Mouse (Mus musculus) heart, adult 2 months (tissue): ENCODE measurements around the gene Mcm5. TPM values are rescaled to one million over a fixed set of nuclear protein-coding genes. Genes with fewer than 3 reads are reported as not detected.

Experiments used
- DNase-seq, 2 experiments: peaks; one replicate each; pipeline ENCODE4 v3.0.0; 2021
- H3K27ac ChIP-seq: fragments of 200-600 bp; 2 replicates; pipeline ENCODE4 v1.8.1; 2022
- H3K27me3 ChIP-seq: fragments of 200-500 bp; 2 replicates; pipeline ENCODE4 v1.6.1; 2012; ENCODE audit warnings: mild to moderate bottlenecking, low read length, inconsistent platforms, mixed read lengths; ENCODE audit not compliant: control insufficient read depth, insufficient read depth
- H3K36me3 ChIP-seq: fragments of 200-500 bp; 2 replicates; pipeline ENCODE4 v1.6.1; 2012; ENCODE audit warnings: low read length, inconsistent platforms; ENCODE audit not compliant: control insufficient read depth, insufficient read depth
- H3K4me1 ChIP-seq: fragments of 200-500 bp; 2 replicates; pipeline ENCODE4 v1.6.1; 2011; ENCODE audit warnings: low read length; ENCODE audit not compliant: control insufficient read depth, insufficient read depth
- H3K4me3 ChIP-seq: fragments of 200-600 bp; 2 replicates; pipeline ENCODE4 v1.8.1; 2022
- H3K79me2 ChIP-seq: fragments of 200-500 bp; replicated peaks from 2 replicates; pipeline ENCODE4 v1.6.1; 2012; ENCODE audit warnings: mild to moderate bottlenecking, inconsistent platforms, low read length, moderate library complexity, mixed read lengths; ENCODE audit not compliant: control insufficient read depth, insufficient read depth
- H3K9ac ChIP-seq: fragments of 200-500 bp; 2 replicates; pipeline ENCODE4 v1.6.1; 2012; ENCODE audit warnings: low read depth, mild to moderate bottlenecking, control low read depth, inconsistent platforms, low read length, mixed read lengths
- CTCF ChIP-seq: fragments of 200-600 bp; IDR thresholded peaks from 2 replicates; pipeline ENCODE4 v1.8.1; 2022; ENCODE audit warnings: antibody characterized with exemption, mild to moderate bottlenecking, moderate library complexity
- EP300 ChIP-seq: fragments of 200-500 bp; IDR thresholded peaks from 2 replicates; pipeline ENCODE4 v1.6.1; 2011; ENCODE audit warnings: low read depth, low read length, control low read depth; ENCODE audit not compliant: insufficient read depth
- POLR2A ChIP-seq: fragments of 200-500 bp; IDR thresholded peaks from 2 replicates; pipeline ENCODE4 v1.6.1; 2011; ENCODE audit warnings: mild to moderate bottlenecking, low read depth, low read length, control low read depth; ENCODE audit not compliant: insufficient read depth
- WGBS: fragments of 180-500 bp; shearing (Covaris S2); methylation state at CpG from one replicate; pipeline ENCODE4 v1.1.7; 2018; 5-methylcytosine and 5-hydroxymethylcytosine counted together
- intact Hi-C: fragments of 180-260 bp; cut with DNase I; formaldehyde crosslinking; loops from one replicate; pipeline ENCODE4 v1.15.1; 2025
- polyA plus RNA-seq: library from polyadenylated mRNA; depleted of rRNA; stranded (reverse); fragments of >200 nt; gene quantifications from 2 replicates; pipeline ENCODE4 v1.2.3, GENCODE M21; 2012; rRNA removed
- total RNA-seq, 2 experiments: library from RNA; stranded (reverse); gene quantifications; 2 replicates each; pipeline ENCODE4 v1.2.3; 2021

Gene Mcm5
- total and polyA plus RNA-seq, 3 experiments = 3.4 to 3.7 (median 3.4) TPM

- H3K4me3 ChIP-seq = no peak overlapping the region
- no peaks in the 10 kb centered on the region for H3K36me3 ChIP-seq
- WGBS = 33% methylated on average over 7 of the region's 7 CpGs
- H3K4me1 ChIP-seq = no peaks in the 10 kb centered on the region
- H3K9ac ChIP-seq = no peak overlapping the region
- intact Hi-C loops = no loop called here
- TF ChIP-seq CTCF = no peak
- TF ChIP-seq EP300 = no peak
- no peaks in the 10 kb centered on the region for H3K79me2 ChIP-seq
- H3K27ac ChIP-seq = no peak overlapping the region
- no peak for DNase-seq
- no peaks in the 10 kb centered on the region for H3K27me3 ChIP-seq
These were observed 48.3 kb downstream of the Mcm5 start for GRCm38 (mm10) chr8:75157471-75158230.

GRCm38 (mm10) chr8:75169363-75169762 is 60.0 kb downstream of the Mcm5 start:
- H3K9ac ChIP-seq = no peak overlapping the region
- no peaks in the 10 kb centered on the region for H3K27me3 ChIP-seq
- no peak for DNase-seq
- H3K4me3 ChIP-seq = no peak overlapping the region
- H3K79me2 ChIP-seq = no peaks in the 10 kb centered on the region
- H3K36me3 ChIP-seq = no peaks in the 10 kb centered on the region
- no peaks in the 10 kb centered on the region for H3K4me1 ChIP-seq
- WGBS = 50% methylated on average over 5 of the region's 5 CpGs
- intact Hi-C loops = no loop called here
- no peak overlapping the region for H3K27ac ChIP-seq
- TF ChIP-seq CTCF (no peak), POLR2A (no peak), EP300 (no peak)

- Histone ChIP-seq H3K4me1 (no peaks in the 10 kb centered on the region), H3K27ac (no peak overlapping the region), H3K36me3 (no peaks in the 10 kb centered on the region), H3K27me3 (no peaks in the 10 kb centered on the region), H3K9ac (no peak overlapping the region), H3K4me3 (no peak overlapping the region), H3K79me2 (no peaks in the 10 kb centered on the region)
- intact Hi-C loops = no loop called here
- DNase-seq = no peak
- 81% methylated on average over 6 of the region's 6 CpGs for WGBS
- no peak for TF ChIP-seq POLR2A
- no peak for TF ChIP-seq EP300
- TF ChIP-seq CTCF = no peak
These were observed 62.8 kb downstream of the Mcm5 start for GRCm38 (mm10) chr8:75172009-75172685.

Other genes with a start within 250 kb of the Mcm5 start
- under 1 TPM in 1 of 2 experiments, not detected in 1; 0.18 TPM for gene Isx, start 236.4 kb upstream of the Mcm5 start, total RNA-seq
- gene Isx, start 236.4 kb upstream of the Mcm5 start, polyA plus RNA-seq = 0.18 TPM in 1 of 2 replicates, not detected in the other
- 10 to 100 TPM; 11.1 to 13.3 TPM for gene Hmgxb4, start 116.2 kb upstream of the Mcm5 start, total RNA-seq
- gene Hmgxb4, start 116.2 kb upstream of the Mcm5 start, polyA plus RNA-seq = 10.6 and 15.3 TPM in 2 replicates
- gene Tom1, start 75.9 kb upstream of the Mcm5 start, total RNA-seq = 10 to 100 TPM; 67.6 to 74.3 TPM
- 146 and 164 TPM in 2 replicates for gene Tom1, start 75.9 kb upstream of the Mcm5 start, polyA plus RNA-seq
- gene Hmox1, start 15.9 kb upstream of the Mcm5 start, total RNA-seq = 1 to 10 TPM; 7.7 to 9.0 TPM
- gene Hmox1, start 15.9 kb upstream of the Mcm5 start, polyA plus RNA-seq = 10.1 and 11.9 TPM in 2 replicates
- gene Rasd2, start 104.4 kb downstream of the Mcm5 start, total RNA-seq = 1 to 10 TPM; 3.7 to 5.6 TPM
- 2.8 and 2.9 TPM in 2 replicates for gene Rasd2, start 104.4 kb downstream of the Mcm5 start, polyA plus RNA-seq